Mouse (Mus musculus) T-helper 2 cell (primary cell): ENCODE data around the gene Dhdh.
"Not testable (repeated sequence)": the region's sequence is repeated elsewhere in the genome, so short reads cannot be mapped to it uniquely, and the experiment has no call there.

Experiments used
- in situ Hi-C: fragments of 300-600 bp; cut with MboI, MseI; formaldehyde crosslinking; loops from one replicate; pipeline ENCODE4 v1.15.1; 2025; ENCODE audit warnings: high pct_unique_total_duplicates

Gene Dhdh

GRCm38 (mm10) chr7:45509912-45510787, 21.5 kb upstream of the Dhdh start, which contains the start of gene Nucb1:
Gene Nucb1, minus strand, starts transcription at chr7:45510406.
- in situ Hi-C loops, result no loop called here

DNA sequence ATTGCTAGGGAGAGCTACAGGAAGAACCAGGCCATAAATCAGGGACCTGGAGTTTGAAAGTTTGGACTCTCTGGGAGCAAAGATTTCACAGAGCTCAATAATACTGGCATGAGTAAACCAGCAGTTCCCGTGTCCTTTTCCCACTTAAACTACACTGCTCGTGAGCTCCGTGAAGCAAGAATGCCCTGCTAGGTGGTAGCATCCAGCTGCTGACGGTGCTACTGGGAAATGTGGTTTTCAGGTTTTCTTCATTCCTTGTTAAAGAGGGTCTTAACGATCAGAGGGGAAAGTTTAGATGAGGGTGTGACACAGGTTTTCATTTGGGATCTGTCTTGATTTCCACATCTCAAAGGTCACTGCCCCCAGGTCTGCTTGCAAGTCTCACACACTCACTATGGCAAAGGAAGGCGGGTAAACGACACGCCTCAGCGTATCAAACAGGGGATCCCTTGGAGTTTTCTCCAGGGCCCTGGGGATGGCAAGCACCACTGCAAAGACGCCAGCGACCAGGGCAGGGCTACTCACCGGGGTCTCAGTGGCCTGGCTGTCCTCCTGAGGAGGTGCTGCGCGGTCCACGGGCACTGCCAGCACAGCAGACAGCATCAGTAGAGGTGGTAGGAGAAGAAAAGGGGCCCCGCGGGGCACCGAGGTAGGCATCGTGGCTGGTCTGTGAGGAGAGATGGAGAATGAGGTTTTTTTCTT, 20.7 kb upstream of the Dhdh start:
- in situ Hi-C loops, result no loop called here

GRCm38 (mm10) chr7:45508561-45508960, 20.0 kb upstream of the Dhdh start:
- in situ Hi-C loops, result no loop called here

DNA sequence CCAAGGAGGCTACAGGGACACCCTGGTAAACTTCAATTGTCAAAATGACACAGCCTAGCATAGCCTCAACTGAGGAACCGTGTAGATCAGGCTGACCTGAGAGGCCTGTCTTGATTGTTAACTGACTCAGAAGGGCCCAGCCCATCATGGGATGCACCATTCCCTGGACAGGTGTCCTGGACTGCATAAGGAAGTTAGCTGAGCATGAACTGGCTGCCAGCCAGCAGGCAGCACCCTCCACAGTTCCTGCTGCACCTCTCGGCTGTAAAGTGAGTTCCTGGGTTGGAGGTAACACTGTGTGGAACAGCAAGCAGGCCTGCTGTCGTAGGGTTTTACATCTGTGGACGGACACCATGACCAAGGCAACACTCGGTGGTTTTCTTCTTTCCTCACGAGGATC, 19.0 kb upstream of the Dhdh start:
- in situ Hi-C loops, result no loop called here

DNA sequence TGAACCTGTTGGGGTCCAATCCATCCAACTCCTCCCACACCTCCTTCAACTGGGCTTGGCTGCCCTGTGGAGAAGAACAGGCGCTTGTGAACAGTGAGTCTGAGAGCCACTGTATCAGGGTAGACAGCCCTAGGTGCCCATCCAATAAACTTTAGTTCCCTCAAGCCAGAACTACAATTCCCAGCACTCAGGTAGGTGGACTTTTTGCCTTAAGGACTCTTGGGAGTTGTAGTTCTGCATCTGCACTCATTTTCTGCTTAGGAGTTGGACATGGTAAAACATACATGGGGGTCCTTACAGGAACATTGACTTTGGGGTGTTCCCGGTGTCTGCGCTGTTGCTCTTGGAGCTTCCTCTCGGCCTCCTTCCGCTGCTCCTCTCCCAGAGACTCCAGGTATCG, 9.8 kb upstream of the Dhdh start:
- in situ Hi-C loops, result no loop called here

- in situ Hi-C loops, result no loop called here
Measured at GRCm38 (mm10) chr7:45494548-45494947, 5.9 kb upstream of the Dhdh start.

GRCm38 (mm10) chr7:45492951-45493350, 4.3 kb upstream of the Dhdh start:
- in situ Hi-C loops, result no loop called here

- in situ Hi-C loops, result no loop called here
Measured at GRCm38 (mm10) chr7:45492225-45492844, 3.7 kb upstream of the Dhdh start.

GRCm38 (mm10) chr7:45491264-45491663, 2.7 kb upstream of the Dhdh start:
- in situ Hi-C loops, result no loop called here

GRCm38 (mm10) chr7:45490822-45491221, 2.2 kb upstream of the Dhdh start:
- in situ Hi-C loops, result no loop called here

DNA sequence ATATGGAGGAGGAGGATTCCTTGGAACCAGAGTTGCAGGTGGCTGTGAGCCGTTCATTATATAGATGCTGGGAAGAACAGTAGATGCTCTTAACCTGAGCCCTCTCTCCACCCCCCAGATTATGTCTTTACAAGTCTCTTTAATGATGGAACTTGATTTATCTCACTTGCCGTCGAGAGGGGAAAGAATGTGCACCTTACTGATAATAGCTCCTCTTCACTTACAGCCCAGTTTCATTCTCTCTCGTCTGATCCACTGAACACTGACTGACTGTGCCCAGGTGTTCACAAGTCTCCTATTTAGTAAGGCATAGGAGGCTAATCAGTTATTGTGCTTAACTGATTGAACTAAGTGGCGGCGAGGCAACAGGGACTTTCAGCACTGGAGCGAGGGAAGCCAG, 973 bp upstream of the Dhdh start:
- in situ Hi-C loops, result no loop called here

- in situ Hi-C loops, result no loop called here
Measured at GRCm38 (mm10) chr7:45487861-45488292, 728 bp downstream of the Dhdh start.

- in situ Hi-C loops, result no loop called here
Measured at GRCm38 (mm10) chr7:45486761-45487415, 1.7 kb downstream of the Dhdh start, which contains the start of gene Gm45808. Gene Gm45808, minus strand, starts transcription at chr7:45486811.

- in situ Hi-C loops, result no loop called here
Measured at GRCm38 (mm10) chr7:45486158-45486557, 2.4 kb downstream of the Dhdh start.

GRCm38 (mm10) chr7:45484985-45485384, 3.6 kb downstream of the Dhdh start:
- in situ Hi-C loops, result not testable (repeated sequence)

GRCm38 (mm10) chr7:45482166-45482565, 6.4 kb downstream of the Dhdh start:
- in situ Hi-C loops, result no loop called here

GRCm38 (mm10) chr7:45481374-45481927, 7.2 kb downstream of the Dhdh start, which contains the start of gene Tulp2:
Gene Tulp2, plus strand, starts transcription at chr7:45481877.
- in situ Hi-C loops, result no loop called here

- in situ Hi-C loops, result not testable (repeated sequence)
Measured at GRCm38 (mm10) chr7:45480310-45480709, 8.3 kb downstream of the Dhdh start.

- in situ Hi-C loops, result loop anchor here (5.0 kb wide), 1 partner anchor 84 kb away; no protein-coding TSS in a partner anchor
Measured at GRCm38 (mm10) chr7:45478774-45479173, 9.8 kb downstream of the Dhdh start.

- in situ Hi-C loops, result loop anchor here (5.0 kb wide), 1 partner anchor 85 kb away; no protein-coding TSS in a partner anchor
Measured at GRCm38 (mm10) chr7:45477003-45477402, 11.6 kb downstream of the Dhdh start.

DNA sequence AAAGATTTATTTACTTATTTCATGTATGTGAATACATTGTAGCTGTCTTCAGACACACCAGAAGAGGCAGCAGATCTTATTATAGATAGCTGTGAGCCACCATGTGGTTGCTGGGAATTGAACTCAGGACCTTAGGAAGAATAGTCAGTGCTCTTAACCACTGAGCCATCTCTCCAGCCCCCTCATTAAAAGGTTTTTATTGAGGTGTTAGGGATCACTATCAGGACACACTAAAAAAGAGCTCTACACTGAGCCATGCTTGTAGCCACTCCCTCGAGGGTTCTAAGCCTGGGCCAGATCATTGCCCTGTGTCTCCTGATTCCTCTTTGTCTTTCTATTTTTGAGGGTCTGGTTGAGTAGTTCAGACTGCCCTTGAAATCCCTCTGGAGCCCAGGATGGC, 12.2 kb downstream of the Dhdh start:
- in situ Hi-C loops, result loop anchor here (5.0 kb wide), 1 partner anchor 86 kb away; no protein-coding TSS in a partner anchor
